Mouse (Mus musculus): ENCODE measurements around the gene Trim15. TPM values are rescaled to one million over a fixed set of nuclear protein-coding genes. Genes with fewer than 3 reads are reported as not detected.

Trim15 gene
- polyA plus RNA-seq, 1 experiment from 2014 or later: 16.4 TPM

- peaks cover 10% of the 10 kb centered on the region; the same call in 1 of the 2 replicates for H3K4me1 ChIP-seq (replicated peaks; ENCODE audit: control insufficient read depth, insufficient read depth, low read length)
- H3K36me3 ChIP-seq (ENCODE audit: control insufficient read depth, insufficient read depth): peaks cover 33% of the 10 kb centered on the region
- H3K27ac ChIP-seq (ENCODE audit: low read depth, low read length): no peak overlapping the region
- no peak overlapping the region for H3K9ac ChIP-seq (ENCODE audit: low read depth, low read length)
- WGBS: 70% methylated on average over 5 of the region's 5 CpGs
- no peak for TF ChIP-seq CTCF (IDR thresholded peaks at IDR 0.05; ENCODE audit: low read depth)
- H3K4me2 ChIP-seq (replicated peaks; ENCODE audit: low read depth): no peak overlapping the region
- no peaks in the 10 kb centered on the region for H3K9me3 ChIP-seq (ENCODE audit: control insufficient read depth)
- no peaks in the 10 kb centered on the region for H3K27me3 ChIP-seq (replicated peaks; ENCODE audit: control insufficient read depth, insufficient read depth, low read length)
- H3K4me3 ChIP-seq (ENCODE audit: low read depth, low read length): no peak overlapping the region
- ATAC-seq: no peak
These were observed 18.1 kb downstream of the Trim15 start for GRCm38 (mm10) chr17:36848911-36849310.

DNA sequence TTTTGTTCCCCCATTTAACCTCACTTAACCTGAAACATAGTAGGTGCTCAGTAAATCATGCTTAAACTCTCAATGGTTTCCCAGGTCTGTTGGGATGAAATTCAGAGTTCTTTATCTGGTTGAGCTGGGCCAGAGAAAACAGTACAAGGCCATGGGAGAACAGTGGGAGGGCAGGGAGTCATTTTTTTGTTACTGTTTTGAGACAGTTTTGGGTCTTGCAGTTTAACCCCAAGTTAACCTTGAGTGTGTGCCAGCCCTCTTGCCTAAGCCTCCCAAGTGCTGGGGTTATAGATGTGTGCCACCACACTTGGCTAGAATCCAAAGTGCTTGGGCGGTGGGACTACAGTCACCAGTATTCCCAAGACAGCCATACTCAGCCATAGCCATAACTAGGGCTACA lies 22.3 kb downstream of the Trim15 start:
- H3K27ac ChIP-seq (ENCODE audit: low read depth, low read length): peak overlapping the region; percentile 28; the same call in 1 of the 2 replicates
- WGBS: 65% methylated on average over 1 of the region's 1 CpGs
- peaks cover 4% of the 10 kb centered on the region; the same call in 1 of the 2 replicates for H3K4me1 ChIP-seq (replicated peaks; ENCODE audit: control insufficient read depth, insufficient read depth, low read length)

DNA sequence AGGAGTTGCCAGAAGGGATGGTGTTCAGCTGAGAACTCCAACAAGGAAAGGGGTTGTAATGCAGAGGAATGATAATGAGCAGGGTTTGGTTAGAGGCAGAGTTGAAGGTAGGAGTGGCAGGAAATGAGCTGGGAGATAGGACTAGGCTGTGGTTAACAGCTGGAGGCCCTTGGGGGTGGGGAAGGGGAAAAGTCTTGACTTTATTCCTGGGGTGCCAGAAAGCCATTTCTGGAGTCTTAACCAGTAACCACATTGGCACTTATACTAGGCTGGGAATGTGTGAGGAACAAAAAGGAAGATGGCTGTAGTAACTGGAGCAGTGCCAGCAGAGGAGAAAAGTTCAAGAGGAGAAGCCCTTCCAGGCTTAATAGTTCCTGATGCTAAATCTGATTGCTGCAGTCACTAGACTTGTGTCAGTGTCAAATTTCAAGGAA lies 22.7 kb downstream of the Trim15 start:
- peaks cover 4% of the 10 kb centered on the region; the same call in 1 of the 2 replicates for H3K4me1 ChIP-seq (replicated peaks; ENCODE audit: control insufficient read depth, insufficient read depth, low read length)
- ATAC-seq: peak; percentile 54
- no peaks in the 10 kb centered on the region for H3K27me3 ChIP-seq (replicated peaks; ENCODE audit: control insufficient read depth, insufficient read depth, low read length)
- no peak for TF ChIP-seq CTCF (IDR thresholded peaks at IDR 0.05; ENCODE audit: low read depth)
- 0 out of 2 replicates have a peak, but pooled peaks cover 4% of the 10 kb centered on the region for H3K36me3 ChIP-seq (ENCODE audit: control insufficient read depth, insufficient read depth)
- H3K27ac ChIP-seq (ENCODE audit: low read depth, low read length): 0 out of 2 replicates have a peak overlapping the region, but pooled peaks have one; percentile 23
- H3K9ac ChIP-seq (ENCODE audit: low read depth, low read length): no peak overlapping the region
- no peak overlapping the region for H3K4me3 ChIP-seq (ENCODE audit: low read depth, low read length)
- H3K9me3 ChIP-seq (ENCODE audit: control insufficient read depth): no peaks in the 10 kb centered on the region
- 0 out of 2 replicates have a peak overlapping the region, but pooled peaks have one; percentile 27 for H3K4me2 ChIP-seq (replicated peaks; ENCODE audit: low read depth)

More for the DNA sequence above, 22.3 kb downstream of the Trim15 start:
- no peak for TF ChIP-seq CTCF (IDR thresholded peaks at IDR 0.05; ENCODE audit: low read depth)
- Histone ChIP-seq H3K9me3 (ENCODE audit: control insufficient read depth) (no peaks in the 10 kb centered on the region), H3K36me3 (ENCODE audit: control insufficient read depth, insufficient read depth) (0 out of 2 replicates have a peak, but pooled peaks cover 4% of the 10 kb centered on the region), H3K4me3 (ENCODE audit: low read depth, low read length) (no peak overlapping the region), H3K9ac (ENCODE audit: low read depth, low read length) (no peak overlapping the region), H3K27me3 (replicated peaks; ENCODE audit: control insufficient read depth, insufficient read depth, low read length) (no peaks in the 10 kb centered on the region), H3K4me2 (replicated peaks; ENCODE audit: low read depth) (no peak overlapping the region)
- no peak for ATAC-seq

- ATAC-seq: no peak
- no peaks in the 10 kb centered on the region for H3K9me3 ChIP-seq (ENCODE audit: control insufficient read depth)
- TF ChIP-seq CTCF (IDR thresholded peaks at IDR 0.05; ENCODE audit: low read depth): no peak
- no peak overlapping the region for H3K4me3 ChIP-seq (ENCODE audit: low read depth, low read length)
- peaks cover 4% of the 10 kb centered on the region; the same call in 1 of the 2 replicates for H3K4me1 ChIP-seq (replicated peaks; ENCODE audit: control insufficient read depth, insufficient read depth, low read length)
- no peak overlapping the region for H3K27ac ChIP-seq (ENCODE audit: low read depth, low read length)
- no peak overlapping the region for H3K4me2 ChIP-seq (replicated peaks; ENCODE audit: low read depth)
- WGBS: 77% methylated on average over 7 of the region's 7 CpGs
- no peak overlapping the region for H3K9ac ChIP-seq (ENCODE audit: low read depth, low read length)
- H3K36me3 ChIP-seq (ENCODE audit: control insufficient read depth, insufficient read depth): 0 out of 2 replicates have a peak, but pooled peaks cover 4% of the 10 kb centered on the region
- no peaks in the 10 kb centered on the region for H3K27me3 ChIP-seq (replicated peaks; ENCODE audit: control insufficient read depth, insufficient read depth, low read length)
These were observed 23.3 kb downstream of the Trim15 start for GRCm38 (mm10) chr17:36843696-36844095.

- ATAC-seq: no peak
- TF ChIP-seq CTCF (IDR thresholded peaks at IDR 0.05; ENCODE audit: low read depth): no peak
These were observed 26.0 kb downstream of the Trim15 start for GRCm38 (mm10) chr17:36840961-36841445.

DNA sequence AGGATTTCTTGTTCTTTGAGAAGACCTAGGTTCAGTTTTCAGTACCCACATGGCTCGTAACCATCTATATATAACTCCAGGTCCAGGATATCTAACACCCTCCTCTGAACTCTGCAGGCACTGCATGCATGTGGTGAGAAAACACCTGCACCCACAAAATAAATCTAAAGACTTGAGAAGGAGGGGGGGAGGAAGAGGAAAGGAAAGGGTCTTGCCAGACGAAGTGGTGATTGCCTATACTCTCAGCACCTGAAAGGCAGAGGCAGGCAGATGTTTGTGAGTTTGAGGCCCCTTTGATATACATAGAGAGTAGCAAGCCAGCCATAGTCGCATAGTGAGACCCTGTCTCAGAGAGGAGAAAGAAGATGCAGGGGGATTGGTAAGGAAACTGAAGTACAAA lies 27.1 kb downstream of the Trim15 start:
- ATAC-seq: no peak
- Histone ChIP-seq H3K4me3 (ENCODE audit: low read depth, low read length) (no peak overlapping the region), H3K9me3 (ENCODE audit: control insufficient read depth) (no peaks in the 10 kb centered on the region), H3K9ac (ENCODE audit: low read depth, low read length) (no peak overlapping the region), H3K4me2 (replicated peaks; ENCODE audit: low read depth) (no peak overlapping the region), H3K4me1 (replicated peaks; ENCODE audit: control insufficient read depth, insufficient read depth, low read length) (0 out of 2 replicates have a peak, but pooled peaks cover 7% of the 10 kb centered on the region), H3K27me3 (replicated peaks; ENCODE audit: control insufficient read depth, insufficient read depth, low read length) (no peaks in the 10 kb centered on the region), H3K36me3 (ENCODE audit: control insufficient read depth, insufficient read depth) (0 out of 2 replicates have a peak, but pooled peaks cover 4% of the 10 kb centered on the region), H3K27ac (ENCODE audit: low read depth, low read length) (no peak overlapping the region)
- WGBS: 92% methylated on average over 3 of the region's 3 CpGs
- TF ChIP-seq CTCF (IDR thresholded peaks at IDR 0.05; ENCODE audit: low read depth): no peak

More at GRCm38 (mm10) chr17:36840961-36841445, 26.0 kb downstream of the Trim15 start:
- Histone ChIP-seq H3K9ac (ENCODE audit: low read depth, low read length) (no peak overlapping the region), H3K9me3 (ENCODE audit: control insufficient read depth) (no peaks in the 10 kb centered on the region), H3K4me2 (replicated peaks; ENCODE audit: low read depth) (no peak overlapping the region), H3K4me1 (replicated peaks; ENCODE audit: control insufficient read depth, insufficient read depth, low read length) (peaks cover 4% of the 10 kb centered on the region; the same call in 1 of the 2 replicates), H3K36me3 (ENCODE audit: control insufficient read depth, insufficient read depth) (0 out of 2 replicates have a peak, but pooled peaks cover 4% of the 10 kb centered on the region), H3K4me3 (ENCODE audit: low read depth, low read length) (no peak overlapping the region), H3K27ac (ENCODE audit: low read depth, low read length) (no peak overlapping the region), H3K27me3 (replicated peaks; ENCODE audit: control insufficient read depth, insufficient read depth, low read length) (no peaks in the 10 kb centered on the region)

All from intestine, postnatal 0 days (tissue).